Mouse (Mus musculus) liver, embryonic 13.5 days (tissue): ENCODE results near the gene Cd55. TPM values are rescaled to one million over a fixed set of nuclear protein-coding genes. Genes with fewer than 3 reads are reported as not detected.
"Not testable (repeated sequence)": the region's sequence is repeated elsewhere in the genome, so short reads cannot be mapped to it uniquely, and the experiment has no call there.

Experiments used
- ATAC-seq: fragments of 200-750 bp; cut with Nextera tagmentation; 2 replicates; pipeline ENCODE4 v1.8.0; 2017; ENCODE audit warnings: low read depth, mild to moderate bottlenecking, moderate number of reproducible peaks, moderate library complexity
- DNase-seq: peaks from one replicate; pipeline ENCODE4 v3.0.0; 2022
- H3K27ac ChIP-seq: fragments of 300-500 bp; sonication (generic); 2 replicates; pipeline ENCODE4 v1.5.1; 2015; ENCODE audit warnings: moderate library complexity, mild to moderate bottlenecking, inconsistent platforms
- H3K27me3 ChIP-seq: fragments of 300-500 bp; sonication (generic); 2 replicates; pipeline ENCODE4 v1.6.1; 2015; ENCODE audit warnings: mild to moderate bottlenecking, inconsistent platforms
- H3K36me3 ChIP-seq: fragments of 300-500 bp; sonication (generic); 2 replicates; pipeline ENCODE4 v1.6.1; 2015; ENCODE audit warnings: mild to moderate bottlenecking, inconsistent platforms
- H3K4me1 ChIP-seq: fragments of 300-500 bp; sonication (generic); replicated peaks from 2 replicates; pipeline ENCODE4 v1.6.1; 2015; ENCODE audit warnings: inconsistent platforms
- H3K4me2 ChIP-seq: fragments of 300-500 bp; sonication (generic); 2 replicates; pipeline ENCODE4 v1.6.1; 2015; ENCODE audit warnings: inconsistent platforms, mild to moderate bottlenecking, moderate library complexity
- H3K4me3 ChIP-seq: fragments of 300-500 bp; sonication (generic); replicated peaks from 2 replicates; pipeline ENCODE4 v1.5.1; 2015; ENCODE audit warnings: mild to moderate bottlenecking, inconsistent platforms
- H3K9ac ChIP-seq: fragments of 300-500 bp; sonication (generic); 2 replicates; pipeline ENCODE4 v1.6.1; 2015; ENCODE audit warnings: mild to moderate bottlenecking, inconsistent platforms
- H3K9me3 ChIP-seq: fragments of 300-500 bp; sonication (generic); replicated peaks from 2 replicates; pipeline ENCODE4 v1.6.1; 2016; ENCODE audit warnings: inconsistent platforms
- WGBS: fragments of 180-500 bp; shearing (Covaris S2); methylation state at CpG from one replicate; pipeline ENCODE4 v1.1.7; 2015; ENCODE audit not compliant: insufficient replicate concordance; 5-methylcytosine and 5-hydroxymethylcytosine counted together
- polyA plus RNA-seq: library from polyadenylated mRNA; unstranded; fragments of >200 nt; fragmentation: Nextera tagmentation; extraction: Ambion mirVana; gene quantifications from 2 replicates; pipeline ENCODE4 v1.2.1, GENCODE M21; 2015

Gene Cd55
- polyA plus RNA-seq, 1 experiment from 2014 or later, result 17.9 TPM

DNA sequence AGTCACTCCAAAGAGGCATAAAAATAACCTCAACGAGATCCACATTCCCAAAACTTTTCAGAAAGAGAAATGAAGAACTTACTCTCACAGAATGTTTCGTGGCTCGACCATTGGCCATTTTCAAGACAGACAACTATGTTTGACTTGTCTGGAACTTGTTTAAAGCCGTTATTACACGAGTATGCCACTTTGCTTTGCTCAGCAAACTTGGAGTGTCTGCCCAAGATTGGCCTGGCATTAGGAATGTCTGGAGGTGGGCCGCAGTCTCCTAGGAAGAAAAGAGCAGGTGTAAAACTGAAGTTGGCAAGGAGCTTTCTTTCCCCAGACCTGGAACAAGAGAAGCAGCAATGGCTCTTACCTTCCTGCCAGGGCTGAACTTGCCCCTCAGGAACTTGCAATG lies 40.5 kb downstream of the Cd55 start:
- H3K9me3 ChIP-seq, DNase-seq, H3K27ac ChIP-seq, H3K27me3 ChIP-seq, H3K4me3 ChIP-seq, H3K9ac ChIP-seq, H3K36me3 ChIP-seq, ATAC-seq, H3K4me2 ChIP-seq, H3K4me1 ChIP-seq: not testable (repeated sequence)
- WGBS, result no CpG with 5 or more reads among the region's 6 CpGs

DNA sequence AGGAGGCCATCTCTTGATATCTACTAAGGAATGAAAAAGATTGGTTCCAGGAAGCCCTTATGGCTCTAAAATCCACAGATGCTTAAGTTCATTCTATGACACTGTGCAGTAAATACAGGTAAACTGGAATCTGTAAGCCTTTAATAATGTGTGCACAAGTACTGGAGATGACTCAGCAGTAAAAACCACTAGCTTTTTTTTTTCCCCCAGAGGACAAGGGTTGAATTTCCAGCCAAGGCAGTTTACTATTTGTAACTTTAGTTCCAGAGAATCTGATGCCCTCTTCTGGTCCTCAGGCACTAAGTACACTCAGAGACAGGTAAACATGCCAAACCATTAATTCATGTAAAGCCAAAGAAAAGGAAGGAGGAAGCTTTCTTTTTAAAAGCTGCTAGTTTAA lies 65.4 kb downstream of the Cd55 start:
- H3K9me3 ChIP-seq, H3K4me1 ChIP-seq, ATAC-seq, H3K9ac ChIP-seq, H3K27me3 ChIP-seq, H3K36me3 ChIP-seq, H3K4me3 ChIP-seq, DNase-seq, H3K27ac ChIP-seq, H3K4me2 ChIP-seq: not testable (repeated sequence)

Other genes starting within 250 kb of the Cd55 start
- not detected in 2 replicates for gene Cd55b, start 39.7 kb downstream of the Cd55 start, polyA plus RNA-seq
- gene Zp3r, start 166.9 kb upstream of the Cd55 start, polyA plus RNA-seq, result not detected in 2 replicates
- 0.88 and 0.94 TPM in 2 replicates for gene C4bp, start 198.9 kb upstream of the Cd55 start, polyA plus RNA-seq